Mouse (Mus musculus) CH12.LX (cell line): Measurements from ENCODE around the gene Fbp1.

Experiments
- EP300 ChIP-seq: IDR thresholded peaks from 2 replicates; pipeline ENCODE4 v1.6.1; 2011; ENCODE audit warnings: low read length, improper control_type of control experiment
- MAZ ChIP-seq: IDR thresholded peaks from 2 replicates; pipeline ENCODE4 v1.6.1; 2012; ENCODE audit warnings: low read depth, mild to moderate bottlenecking, inconsistent platforms, low read length, improper control_type of control experiment, moderate library complexity
- POLR2A ChIP-seq: IDR thresholded peaks from 2 replicates; pipeline ENCODE4 v1.6.1; 2011; ENCODE audit warnings: low read depth, mild to moderate bottlenecking, improper control_type of control experiment, low read length
- TCF12 ChIP-seq: IDR thresholded peaks from 2 replicates; pipeline ENCODE4 v1.6.1; 2014; ENCODE audit warnings: low read depth, mild to moderate bottlenecking, inconsistent platforms, low read length, improper control_type of control experiment
- ZMIZ1 ChIP-seq: IDR thresholded peaks from 2 replicates; pipeline ENCODE4 v1.6.1; 2012; ENCODE audit warnings: low read depth, mild to moderate bottlenecking, inconsistent platforms, low read length, improper control_type of control experiment

DNA sequence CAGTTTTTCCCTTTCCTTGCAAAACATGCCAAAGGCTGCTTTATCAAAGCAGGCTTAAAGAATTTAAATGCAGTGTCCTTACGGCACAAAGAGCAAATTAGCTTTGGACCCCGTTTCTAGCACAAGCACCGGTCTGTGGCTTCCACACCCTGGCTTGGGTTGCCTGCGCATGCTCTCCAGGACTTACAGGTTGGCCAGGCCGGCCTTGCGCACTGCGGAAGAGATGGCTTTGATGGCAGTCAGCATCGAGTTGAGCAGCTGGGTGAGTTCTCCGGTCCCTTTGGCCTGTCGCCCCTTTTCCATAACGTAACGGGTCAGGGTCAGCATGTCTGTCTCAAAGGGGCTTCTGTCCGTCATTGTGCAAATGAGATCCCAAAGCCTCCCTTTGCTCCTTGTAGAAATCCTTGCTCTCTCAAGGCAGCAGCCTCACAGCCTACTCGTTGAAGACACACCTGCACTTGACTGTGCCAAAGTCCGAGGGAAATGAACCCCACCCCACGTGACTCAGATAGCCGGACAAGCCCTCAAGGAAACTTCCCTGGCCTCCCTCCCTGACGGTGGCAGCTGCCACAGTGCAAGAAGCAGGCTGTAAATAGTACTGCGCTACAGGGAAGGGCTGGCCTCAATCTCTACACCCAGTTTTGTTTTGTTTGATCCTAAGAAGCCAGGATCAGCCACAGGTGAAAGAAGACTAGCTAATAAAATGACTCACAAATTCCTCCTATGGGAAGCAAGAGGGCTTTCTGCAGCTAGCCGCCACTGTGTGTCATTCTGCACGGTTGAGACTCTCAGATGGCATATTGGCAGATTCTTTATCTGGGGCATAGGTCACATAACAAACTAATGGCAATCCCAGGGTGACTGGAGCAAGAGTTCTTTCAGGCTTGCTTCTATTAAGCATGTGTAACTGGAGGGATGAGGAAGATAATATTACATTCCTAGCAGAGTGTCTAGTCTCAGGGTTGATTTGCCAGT lies 29.9 kb downstream of the Fbp1 start, which contains the start of gene Fbp2:
- TF ChIP-seq EP300 (no peak), POLR2A (no peak), ZMIZ1 (no peak), MAZ (no peak), TCF12 (no peak)
